In the genomic region with DNA sequence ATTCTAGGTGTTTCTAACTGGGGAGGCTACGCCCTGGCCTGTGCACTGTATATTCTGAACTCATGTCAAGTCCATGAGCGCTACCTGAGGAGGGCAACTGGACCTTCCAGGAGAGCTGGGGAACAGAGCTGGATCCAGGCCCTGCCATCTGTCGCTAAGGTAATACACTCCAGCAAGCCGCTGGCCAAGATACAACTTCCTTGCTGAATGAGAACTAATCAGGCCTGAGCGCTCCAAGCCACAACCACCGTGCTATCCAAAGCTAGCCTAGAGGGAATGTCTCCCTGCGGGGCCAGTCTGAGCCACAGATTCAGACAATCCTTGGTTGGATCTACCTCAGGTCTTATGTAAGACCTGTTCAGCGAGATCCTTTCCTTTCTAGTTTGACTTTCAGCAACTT, we compare ENCODE assay signal across 14 mouse cellular contexts. TPM values are rescaled to one million over a fixed set of nuclear protein-coding genes. Genes with fewer than 3 reads are reported as not detected.
DNase-seq lines count a peak whose midpoint lies in the region; ATAC-seq lines count a peak whose summit lies in the region.
"Had no signal": no experiment of that assay in that cellular context is flagged by ENCODE, and none has a peak within 500 bp of the region (broad histone marks: within the 10 kb centered on the region; RNA-seq: fewer than 3 reads in every experiment).

No protein-coding gene starts in this region.

- no peak overlapping the region for H3K9ac ChIP-seq in hindbrain, embryonic 16.5 days (ENCODE audit: low read depth, low read length)
- H3K9ac ChIP-seq in hindbrain, embryonic 12.5 days, result no peak overlapping the region
- H3K9ac ChIP-seq: heart, embryonic 12.5 days; liver, embryonic 15.5 days had no signal

- no peaks in the 10 kb centered on the region for H3K9me3 ChIP-seq in hindbrain, embryonic 16.5 days (ENCODE audit: control insufficient read depth, low read length)
- H3K9me3 ChIP-seq in hindbrain, embryonic 12.5 days (replicated peaks), result no peaks in the 10 kb centered on the region
- H3K9me3 ChIP-seq: liver, embryonic 15.5 days had no signal

- no peak overlapping the region for H3K27ac ChIP-seq in hindbrain, embryonic 16.5 days (ENCODE audit: low read depth, low read length)
- no peak overlapping the region for H3K27ac ChIP-seq in hindbrain, embryonic 12.5 days
- H3K27ac ChIP-seq: forebrain, embryonic 10.5 days; kidney, postnatal 0 days; liver, embryonic 15.5 days had no signal

- DNase-seq in cerebellum, adult 11 months, result peak; percentile 92
- peak; percentile 92 to 96 for DNase-seq in cerebellum, postnatal 10 days
- peak; percentile 52 for DNase-seq in gastrocnemius, postnatal 25 days
- no peak for DNase-seq in thymus, adult 18-20 months
- DNase-seq in lung, postnatal 25 days (ENCODE audit: low spot score), result no peak
- DNase-seq: heart, postnatal 36 days; lung, postnatal 10 days had no signal

- no peak overlapping the region for H3K4me2 ChIP-seq in hindbrain, embryonic 16.5 days (ENCODE audit: low read length)
- no peak overlapping the region for H3K4me2 ChIP-seq in hindbrain, embryonic 12.5 days (replicated peaks)
- H3K4me2 ChIP-seq: heart, embryonic 12.5 days; liver, embryonic 15.5 days had no signal

- no peaks in the 10 kb centered on the region for H3K27me3 ChIP-seq in hindbrain, embryonic 16.5 days (replicated peaks; ENCODE audit: control insufficient read depth, insufficient read depth, low read length)
- H3K27me3 ChIP-seq in hindbrain, embryonic 12.5 days, result no peaks in the 10 kb centered on the region
- H3K27me3 ChIP-seq: heart, embryonic 12.5 days; liver, embryonic 15.5 days had no signal

- peak; percentile 29; the same call in 1 of the 2 replicates for ATAC-seq in hindbrain, embryonic 16.5 days
- ATAC-seq in hindbrain, embryonic 12.5 days (ENCODE audit: low FRiP score), result no peak
- ATAC-seq: inflammation-experienced regulatory T-cells, adult 6 months had no signal

- no peaks in the 10 kb centered on the region for H3K4me1 ChIP-seq in hindbrain, embryonic 16.5 days (ENCODE audit: control insufficient read depth, insufficient read depth, low read depth, low read length)
- 0 out of 2 replicates have a peak, but pooled peaks cover 5% of the 10 kb centered on the region for H3K4me1 ChIP-seq in hindbrain, embryonic 12.5 days
- H3K4me1 ChIP-seq: heart, embryonic 12.5 days; liver, embryonic 15.5 days had no signal

- H3K36me3 ChIP-seq in hindbrain, embryonic 16.5 days (ENCODE audit: control insufficient read depth, insufficient read depth, low read length), result no peaks in the 10 kb centered on the region
- H3K36me3 ChIP-seq in hindbrain, embryonic 12.5 days, result no peaks in the 10 kb centered on the region
- H3K36me3 ChIP-seq: forebrain, embryonic 10.5 days; heart, embryonic 12.5 days; liver, embryonic 15.5 days had no signal

- 85% methylated on average over 8 of the region's 8 CpGs for WGBS in hindbrain, embryonic 16.5 days
- WGBS in hindbrain, embryonic 12.5 days, result 91% methylated on average over 8 of the region's 8 CpGs

- H3K4me3 ChIP-seq in hindbrain, embryonic 16.5 days (ENCODE audit: low read length), result no peak overlapping the region
- H3K4me3 ChIP-seq in hindbrain, embryonic 12.5 days, result no peak overlapping the region
- H3K4me3 ChIP-seq: forebrain, embryonic 10.5 days; heart, embryonic 12.5 days; liver, embryonic 15.5 days had no signal

RNA-seq across cellular contexts. Expression of gene Gpr68, which starts 40.9 kb away (rescaled TPM):
- 6.3 and 6.8 TPM in 2 replicates for polyA plus RNA-seq in hindbrain, embryonic 16.5 days (2015; fragmentation: Nextera tagmentation; extraction: Ambion mirVana)
- 0.48 and 0.68 TPM in 2 replicates for polyA plus RNA-seq in hindbrain, embryonic 12.5 days (2016; fragmentation: Nextera tagmentation; extraction: Ambion mirVana)
- under 1 TPM in 1 of 2 experiments, not detected in 1; 0.21 TPM for total RNA-seq in gastrocnemius, postnatal 25 days (2021)

Comparison
In these comparisons a context has a peak if more than half of its experiments do, and no peak if none do; other contexts are left out.
1. DNase-seq: peak in cerebellum, adult 11 months (single experiment), cerebellum, postnatal 10 days (2 of 2) and gastrocnemius, postnatal 25 days (single experiment); none in thymus, adult 18-20 months (0 of 2) and lung, postnatal 25 days (single experiment).